Mouse (Mus musculus) brain, embryonic 14.5 days (tissue): ENCODE results near the gene Epo. TPM values are rescaled to one million over a fixed set of nuclear protein-coding genes. Genes with fewer than 3 reads are reported as not detected.
A peak's percentile ranks its signal among the peaks of the same experiment; 100 is the strongest.

ENCODE experiments used
- DNase-seq: peaks from one replicate; pipeline ENCODE4 v3.0.0-alpha.2; 2011; ENCODE audit warnings: low read depth
- CTCF ChIP-seq: fragments of 200-500 bp; IDR thresholded peaks from 2 replicates; pipeline ENCODE4 v1.5.1; 2012; ENCODE audit warnings: inconsistent platforms, mild to moderate bottlenecking, moderate library complexity, borderline replicate concordance; ENCODE audit not compliant: insufficient read depth, insufficient read length; ENCODE audit errors: extremely low read depth
- POLR2A ChIP-seq: fragments of 200-500 bp; IDR thresholded peaks from 2 replicates; pipeline ENCODE4 v1.6.1; 2012; ENCODE audit warnings: mild to moderate bottlenecking, inconsistent platforms, borderline replicate concordance; ENCODE audit not compliant: poor library complexity, insufficient read depth, insufficient read length, severe bottlenecking; ENCODE audit errors: extremely low read depth
- polyA plus RNA-seq: library from polyadenylated mRNA; depleted of rRNA; stranded (reverse); fragments of >200 nt; gene quantifications from 2 replicates; pipeline ENCODE4 v1.2.3, GENCODE M21; 2012

The Epo gene
- polyA plus RNA-seq, 1 experiment = not detected

DNA sequence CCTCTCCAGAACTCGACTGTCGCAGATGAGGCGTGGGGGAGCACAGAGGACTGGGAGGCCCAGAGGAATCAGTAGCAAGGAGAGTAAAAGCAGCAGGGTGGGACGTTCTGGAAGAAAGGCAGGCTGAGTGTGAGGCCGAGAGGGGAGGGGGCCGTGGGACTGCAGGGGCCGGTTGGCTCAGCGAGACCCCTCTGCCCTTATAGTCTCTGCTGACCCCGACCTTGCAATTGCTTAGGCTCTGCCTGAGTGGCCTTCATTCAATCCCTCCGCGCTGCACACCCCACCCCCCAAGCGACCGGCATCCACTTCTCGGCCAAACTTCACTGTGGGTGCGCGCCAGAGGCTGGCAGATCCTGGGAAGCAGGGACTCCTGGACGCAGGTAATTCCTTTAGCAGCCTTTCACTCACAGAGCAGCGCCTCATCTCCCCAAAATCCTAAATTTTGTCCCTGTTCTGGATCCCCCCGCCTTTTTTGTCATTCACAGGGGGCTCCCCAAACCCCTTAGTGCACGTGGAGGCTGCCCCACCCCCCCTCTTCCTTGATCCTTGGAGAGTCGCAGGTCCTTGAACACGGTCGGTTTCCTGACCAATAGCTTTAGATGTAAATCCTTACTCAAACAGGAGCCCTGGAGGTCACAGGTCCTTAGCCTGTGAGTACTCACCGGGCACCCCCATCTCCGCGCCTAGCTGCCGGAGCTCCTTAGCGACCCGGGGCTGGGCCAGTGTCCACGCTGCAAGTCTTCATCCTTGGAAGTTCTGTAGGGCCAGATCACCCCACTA is 47.8 kb downstream of the Epo start:
- no peak for DNase-seq
- no peak for TF ChIP-seq POLR2A
- no peak for TF ChIP-seq CTCF

DNA sequence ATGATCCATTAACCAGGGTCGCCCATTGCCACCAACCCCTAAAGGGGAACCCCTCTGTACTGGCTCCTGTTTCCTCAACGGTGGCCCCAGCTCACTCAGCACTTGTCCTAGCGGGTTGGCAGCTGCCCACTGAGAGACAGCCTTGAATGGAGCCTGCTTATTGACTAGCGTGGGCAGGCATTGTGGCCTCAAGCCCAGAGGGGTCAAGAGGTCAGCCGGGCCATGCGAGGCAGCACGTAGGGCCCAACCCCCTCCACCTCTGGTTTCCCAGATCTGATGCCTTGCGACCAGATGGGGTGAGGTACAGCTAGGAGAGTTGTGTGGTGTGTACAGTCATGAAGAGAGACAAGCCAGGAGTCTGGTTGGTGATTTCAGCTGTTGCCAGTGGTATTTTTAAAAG is 51.1 kb downstream of the Epo start:
- TF ChIP-seq POLR2A (no peak), CTCF (no peak)
- no peak for DNase-seq

DNA sequence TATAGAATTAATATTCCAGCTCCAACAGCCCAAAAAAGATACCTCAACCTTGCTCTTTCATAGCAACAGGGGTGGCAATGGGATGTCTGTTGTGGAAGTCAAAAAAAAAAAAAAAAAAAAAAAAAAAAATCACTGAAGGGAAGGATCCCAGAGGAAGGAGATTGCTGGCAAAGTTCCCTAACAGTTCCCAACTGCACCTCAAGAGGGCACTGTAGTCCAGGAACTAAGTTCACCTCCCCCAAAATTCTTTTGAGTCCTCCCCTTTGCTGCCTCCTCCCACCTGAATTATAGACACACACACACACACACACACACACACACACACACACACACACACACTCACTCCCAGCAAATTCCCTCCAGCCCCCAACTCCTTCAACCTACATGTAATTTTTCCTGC is 51.9 kb downstream of the Epo start:
- TF ChIP-seq CTCF (peak; percentile 84; the same call in 1 of the 2 replicates), POLR2A (no peak)
- peak; percentile 87 for DNase-seq

DNA sequence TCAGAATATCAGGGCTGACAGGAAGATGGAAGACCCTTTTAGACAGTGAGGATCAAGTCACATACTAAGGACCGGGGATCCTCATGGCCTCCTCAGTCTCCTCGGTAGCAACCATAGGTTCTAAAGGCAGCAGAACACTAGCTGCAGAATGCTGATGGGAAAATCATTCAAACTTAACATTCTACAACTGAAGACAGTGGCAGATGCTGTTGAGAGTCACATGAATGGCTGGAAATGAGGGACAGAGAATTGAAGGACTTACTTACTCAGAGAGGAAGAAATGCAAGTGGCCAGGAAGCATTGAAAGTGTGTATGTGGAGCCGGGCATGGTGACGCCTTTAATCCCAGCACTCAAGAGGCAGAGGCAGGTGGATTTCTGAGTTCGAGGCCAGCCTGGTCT is 56.1 kb downstream of the Epo start, which contains the start of gene Zan:
TSS of gene Zan (minus strand) at position 101 of the 400 bp plus-strand sequence.
- DNase-seq = no peak
- TF ChIP-seq POLR2A = no peak
- no peak for TF ChIP-seq CTCF

DNA sequence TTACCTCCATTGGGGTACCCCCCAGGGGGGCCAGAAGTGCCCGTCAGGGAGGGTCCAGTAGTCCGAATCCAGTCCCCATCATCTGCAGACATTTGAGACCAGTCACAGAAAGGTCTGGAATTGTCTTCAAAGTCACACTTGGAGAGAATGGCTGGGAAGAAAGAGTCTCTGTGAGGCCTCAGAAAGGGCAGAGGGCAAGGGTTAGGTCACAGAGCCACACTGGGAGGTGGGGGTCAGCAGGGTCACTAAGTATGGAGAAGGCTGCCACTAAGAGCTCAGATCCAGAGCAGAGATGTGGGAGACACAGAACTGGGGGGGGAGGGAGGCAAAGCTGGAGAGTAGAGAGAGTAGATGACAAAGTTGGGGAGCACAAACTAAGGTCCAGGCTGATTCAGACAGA is 58.7 kb downstream of the Epo start:
- no peak for DNase-seq
- TF ChIP-seq POLR2A (no peak), CTCF (no peak)

DNA sequence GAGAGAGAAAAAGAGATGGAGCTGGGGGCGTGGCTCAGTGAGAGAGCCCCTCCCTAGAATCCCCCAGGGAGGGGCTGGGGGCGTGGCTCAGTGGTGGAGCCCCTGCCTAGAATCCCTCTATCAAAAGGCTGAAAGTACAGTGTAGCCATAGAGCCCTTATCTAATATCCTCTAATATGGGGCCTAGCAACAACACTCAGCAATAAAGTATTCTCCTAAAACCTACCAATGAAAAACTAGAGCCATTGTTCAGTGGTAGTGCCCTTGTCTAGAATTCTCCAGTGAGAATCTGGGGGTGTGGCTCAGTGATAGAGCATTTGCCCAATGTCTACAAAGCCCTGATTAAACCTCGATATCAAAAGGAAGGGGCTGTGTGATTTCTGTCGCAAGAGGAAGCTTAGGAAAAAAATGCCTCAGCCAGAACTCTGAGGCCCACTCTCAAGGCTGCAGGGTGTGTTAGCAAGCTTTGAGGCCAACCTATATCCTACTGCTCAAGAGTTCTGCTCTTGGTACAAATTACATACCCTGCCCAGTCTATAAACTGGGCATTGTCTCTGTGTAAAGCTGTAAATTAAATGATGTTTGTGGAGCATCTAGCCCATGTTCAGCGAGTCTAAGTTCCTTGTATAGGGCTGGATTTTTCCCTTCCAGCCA is 60.7 kb downstream of the Epo start:
- TF ChIP-seq CTCF = no peak
- TF ChIP-seq POLR2A = no peak
- DNase-seq = no peak

GRCm38 (mm10) chr5:137466946-137467345 is 66.1 kb downstream of the Epo start:
- no peak for DNase-seq
- TF ChIP-seq POLR2A (no peak), CTCF (no peak)

DNA sequence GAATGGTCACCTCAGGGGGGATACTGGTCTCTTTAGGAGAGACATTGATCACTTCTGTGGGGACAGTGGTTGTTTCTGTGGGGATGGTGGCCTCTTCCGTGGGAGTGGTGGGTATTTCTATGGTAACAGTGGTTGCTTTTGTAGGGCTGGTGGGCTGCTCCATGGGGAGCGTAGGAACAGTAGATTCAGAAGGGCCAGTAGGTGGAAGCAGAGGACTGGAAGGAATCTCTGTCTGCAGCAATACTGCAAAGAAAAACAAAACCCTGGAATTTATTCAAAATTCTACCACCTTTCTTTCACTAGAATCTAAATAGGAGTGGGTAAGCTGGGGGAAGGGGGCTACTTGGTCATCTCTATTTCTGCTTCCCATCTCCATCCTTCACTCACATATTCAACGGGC is 68.0 kb downstream of the Epo start:
- TF ChIP-seq CTCF = peak; percentile 22; the same call in 1 of the 2 replicates
- no peak for TF ChIP-seq POLR2A

GRCm38 (mm10) chr5:137455866-137456591 is 77.0 kb downstream of the Epo start:
- TF ChIP-seq CTCF = no peak
- no peak for TF ChIP-seq POLR2A
- no peak for DNase-seq

More for the DNA sequence above, 68.0 kb downstream of the Epo start:
- peak; percentile 36 for DNase-seq

DNA sequence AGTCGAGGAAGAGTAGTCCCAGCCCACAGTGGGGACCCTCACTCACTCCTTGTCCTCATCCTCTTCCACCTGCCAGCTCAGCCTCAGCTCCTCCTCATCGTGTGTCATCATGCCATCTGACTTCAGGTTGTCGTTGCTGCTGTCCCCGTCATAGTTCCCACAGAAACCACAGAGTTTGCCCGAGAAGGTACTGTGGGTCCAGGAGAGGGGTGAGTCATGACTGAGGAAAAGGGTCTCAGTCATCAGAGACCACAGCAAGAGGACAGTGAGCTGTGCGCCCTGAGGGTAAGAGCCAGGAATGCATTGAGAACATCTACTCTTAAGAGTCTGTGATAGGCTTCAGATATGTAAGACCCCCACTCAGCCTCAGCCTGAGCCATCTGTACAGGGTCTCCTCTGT is 77.8 kb downstream of the Epo start:
- TF ChIP-seq CTCF = no peak
- no peak for TF ChIP-seq POLR2A
- no peak for DNase-seq

- no peak for DNase-seq
- no peak for TF ChIP-seq CTCF
- no peak for TF ChIP-seq POLR2A
Measured at GRCm38 (mm10) chr5:137445536-137445935, 87.5 kb downstream of the Epo start.

DNA sequence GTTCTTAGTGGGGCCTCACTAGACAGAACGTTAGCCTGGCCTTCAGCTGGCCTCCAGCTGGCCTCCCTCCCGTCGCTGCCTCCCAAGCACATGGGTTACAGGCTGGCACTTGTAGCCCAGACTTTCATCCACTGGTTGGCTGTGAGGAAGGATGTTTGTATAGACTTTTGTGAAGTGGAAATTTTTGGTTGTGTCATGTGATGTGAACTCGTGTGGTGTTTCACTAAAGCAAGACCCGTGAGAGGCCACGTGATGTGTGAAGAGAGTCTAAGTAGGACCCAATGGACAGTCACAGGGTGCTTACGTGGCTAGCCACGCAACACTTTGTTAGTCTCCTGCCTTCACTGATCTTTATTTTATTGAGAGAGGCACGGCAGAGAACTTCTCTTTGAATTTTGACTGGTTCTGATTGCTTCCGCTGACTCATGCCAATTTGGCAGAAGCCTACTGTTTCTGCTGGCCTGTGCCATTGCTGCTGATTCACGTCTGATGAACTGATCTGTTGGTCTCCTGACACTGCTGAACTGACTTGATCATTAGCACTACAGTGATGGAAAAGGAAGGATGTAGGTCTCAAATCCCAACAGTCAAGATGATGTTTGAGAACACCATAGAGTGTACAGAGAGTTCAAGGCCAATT is 92.7 kb downstream of the Epo start:
- DNase-seq = no peak
- TF ChIP-seq POLR2A (no peak), CTCF (no peak)
